Mouse (Mus musculus) hindlimb bud, embryonic 11.5 days (tissue): ENCODE data around the gene Gp9.

Experiments used
- DNase-seq: peaks from one replicate; pipeline ENCODE4 v3.0.0-alpha.2; 2012; ENCODE audit warnings: low read depth, low spot score; ENCODE audit errors: extremely low spot score

Gp9 gene

DNA sequence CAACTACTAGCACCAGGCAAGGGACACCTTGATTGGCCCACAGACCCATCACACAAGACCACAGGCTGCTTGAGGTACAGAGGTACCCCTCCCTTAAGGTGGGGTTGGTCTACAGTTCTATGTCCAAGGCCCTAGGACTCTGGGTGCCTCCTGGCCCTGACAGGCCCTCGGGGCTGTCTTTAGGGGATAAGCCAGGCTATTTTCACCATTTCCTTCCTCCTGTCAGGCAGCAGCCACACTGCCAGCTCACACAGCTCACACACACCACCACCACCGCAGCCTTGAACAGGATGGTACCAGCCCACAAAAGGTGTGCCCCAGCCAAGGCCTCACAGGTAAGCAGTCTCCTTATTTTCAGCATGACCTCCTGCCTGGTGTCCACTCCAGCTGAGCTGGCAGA is at the start of gene Gp9:
TSS of gene Gp9 (plus strand) at position 231 of the 400 bp plus-strand sequence.
- DNase-seq: no peak

GRCm38 (mm10) chr6:87728102-87728501 is 49.8 kb upstream of the Gp9 start:
- DNase-seq: no peak

GRCm38 (mm10) chr6:87730141-87730540 is 47.7 kb upstream of the Gp9 start:
- DNase-seq: no peak

DNA sequence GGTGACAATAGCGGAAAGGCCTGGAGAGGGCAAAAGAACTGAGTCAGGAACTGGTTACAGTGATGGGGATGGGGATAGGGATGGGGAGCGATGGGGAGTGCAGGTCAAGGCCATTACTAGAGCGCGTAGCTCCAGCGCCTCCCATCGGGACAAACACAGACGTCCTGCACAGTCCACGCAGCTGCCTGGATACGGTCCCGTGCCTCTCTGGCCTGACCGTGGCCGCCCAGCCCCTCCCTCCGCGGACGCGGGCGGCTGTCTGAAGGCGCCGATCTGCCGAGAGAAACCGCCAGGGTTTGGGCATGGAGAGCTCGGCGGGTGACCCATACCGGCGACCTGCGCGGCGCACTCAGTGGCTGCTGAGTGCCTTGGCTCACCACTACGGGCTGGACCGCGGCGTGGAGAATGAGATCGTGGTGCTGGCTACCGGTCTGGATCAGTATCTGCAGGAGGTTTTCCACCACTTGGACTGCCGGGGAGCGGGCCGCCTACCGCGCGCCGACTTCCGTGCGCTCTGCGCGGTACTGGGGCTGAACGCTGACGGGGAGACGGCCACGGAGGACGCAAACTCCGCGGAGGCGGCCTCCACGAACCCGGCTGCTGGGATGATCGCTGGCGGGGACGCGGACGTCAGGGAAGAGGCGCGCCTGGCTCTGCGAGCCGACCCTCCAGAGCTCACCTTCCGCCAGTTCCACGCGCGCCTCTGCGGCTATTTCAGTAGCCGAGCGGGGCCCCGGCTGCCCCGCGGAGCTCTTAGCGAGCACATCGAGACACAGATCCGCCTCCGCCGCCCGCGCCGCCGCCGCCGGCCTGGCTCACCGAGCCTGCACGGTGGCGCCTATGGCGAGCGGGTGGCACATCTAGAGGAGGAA is 47.0 kb upstream of the Gp9 start, which contains the start of gene Efcc1:
TSS of gene Efcc1 (plus strand) at position 279 of the 872 bp plus-strand sequence.
- DNase-seq: no peak

DNA sequence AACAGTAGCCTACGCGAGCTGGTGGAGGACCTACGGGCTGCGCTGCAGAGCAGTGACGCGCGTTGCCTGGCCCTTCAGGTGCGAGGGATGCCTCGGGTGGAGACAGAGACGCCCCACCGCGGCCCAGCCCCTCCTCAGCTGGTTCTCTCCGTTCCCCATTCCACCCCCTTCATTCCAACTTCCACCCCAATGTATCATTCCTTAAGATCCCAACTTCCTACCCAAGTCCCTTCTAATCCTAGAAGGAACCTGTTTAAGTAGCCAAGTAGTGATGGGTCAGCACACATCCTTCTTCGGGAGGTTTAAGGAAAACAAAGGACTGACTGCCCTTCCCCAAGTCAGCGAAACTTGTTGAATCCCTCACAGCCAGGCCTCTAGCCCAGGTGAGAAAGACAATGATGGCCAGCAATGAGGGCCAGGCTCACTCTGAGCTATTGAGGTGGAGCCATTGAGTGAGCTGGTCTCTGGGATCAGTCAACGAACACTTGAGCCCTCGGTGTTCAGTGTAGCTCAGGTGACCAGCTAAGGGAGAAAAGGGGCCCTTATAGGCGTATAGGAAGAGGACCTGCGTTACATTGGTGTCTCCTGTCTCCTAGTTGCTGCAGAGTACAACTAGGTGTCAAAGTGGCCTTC is 46.3 kb upstream of the Gp9 start:
- no peak for DNase-seq

DNA sequence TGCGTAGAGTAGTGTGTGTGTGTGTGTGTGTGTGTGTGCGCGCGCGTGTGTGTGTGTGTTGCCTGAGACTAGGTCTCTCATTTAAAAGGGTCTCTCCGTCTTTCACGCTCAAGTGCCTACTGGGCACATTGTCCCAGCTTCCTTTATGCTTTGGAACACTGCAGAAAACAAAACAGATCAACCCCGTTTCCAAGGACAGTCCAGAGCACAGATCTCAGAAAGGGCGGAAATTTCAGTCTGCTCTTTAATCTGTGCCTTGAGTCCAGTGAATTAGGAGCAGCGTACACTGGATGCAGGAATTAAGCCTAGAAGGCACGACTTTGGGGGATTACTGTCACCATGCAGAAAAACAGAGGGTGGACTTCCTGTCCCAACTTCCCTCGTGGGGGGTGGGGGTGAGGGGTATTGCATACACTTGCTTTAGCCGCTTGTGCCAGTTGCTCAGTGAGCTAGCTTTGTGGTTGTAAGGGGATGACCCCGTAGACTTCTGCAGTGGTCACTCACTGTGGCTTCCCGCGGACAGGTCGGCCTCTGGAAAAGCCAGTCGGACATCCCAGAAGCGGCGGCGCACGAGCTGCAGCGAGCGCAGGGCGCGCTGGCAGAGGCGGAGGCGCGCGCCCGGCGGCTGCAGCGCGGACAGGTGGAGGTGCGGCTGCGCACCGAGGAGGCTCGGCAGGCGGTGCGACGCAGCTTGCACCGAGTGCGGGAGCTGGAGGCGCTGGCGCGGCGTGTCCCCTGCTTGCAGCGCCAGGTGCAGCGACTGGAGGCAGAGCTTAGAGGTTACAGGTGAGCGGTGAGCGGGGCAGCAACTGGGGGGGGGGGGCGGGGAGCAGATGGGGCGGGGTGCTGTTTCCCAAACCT is 45.5 kb upstream of the Gp9 start:
- no peak for DNase-seq

GRCm38 (mm10) chr6:87733131-87733930 is 44.5 kb upstream of the Gp9 start:
- DNase-seq: no peak

DNA sequence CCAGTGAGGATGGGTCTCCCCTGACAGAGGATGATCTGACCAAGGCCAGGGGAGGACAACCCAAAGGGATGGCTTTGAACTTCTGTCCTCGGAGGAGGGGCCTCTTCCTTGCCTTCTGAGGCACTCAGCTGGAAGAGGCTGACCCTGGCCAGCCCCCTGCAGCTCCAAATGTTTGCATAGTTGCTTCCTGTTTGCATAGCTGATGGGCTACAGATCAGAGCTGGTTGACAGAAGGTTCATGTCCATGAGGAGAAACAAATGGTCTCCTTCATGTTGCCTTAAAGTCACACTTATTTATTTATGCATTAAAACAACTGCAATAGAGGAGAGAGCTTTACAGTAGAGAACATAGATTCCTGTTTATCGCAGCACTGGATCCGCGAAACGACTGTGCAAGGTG is 43.7 kb upstream of the Gp9 start:
- DNase-seq: no peak

DNA sequence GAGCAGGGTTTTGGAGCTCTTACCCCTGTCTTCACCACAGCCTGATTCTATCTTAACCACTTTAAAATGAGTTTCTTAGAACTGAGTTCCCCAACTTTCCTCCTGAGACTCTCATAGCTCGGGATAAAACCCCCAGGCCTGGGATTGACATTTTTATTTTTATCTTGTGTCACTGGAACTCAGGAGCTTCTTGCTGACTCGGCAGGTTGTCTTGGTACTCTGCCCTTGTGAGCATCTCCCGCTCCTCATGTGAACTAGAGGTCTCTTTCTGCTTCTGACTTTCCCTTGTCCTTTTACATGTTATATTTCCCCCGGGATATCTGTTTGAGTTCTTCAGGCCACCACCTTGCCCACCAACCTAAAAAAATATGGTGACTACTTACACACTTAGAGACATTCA is 40.9 kb upstream of the Gp9 start:
- DNase-seq: no peak

DNA sequence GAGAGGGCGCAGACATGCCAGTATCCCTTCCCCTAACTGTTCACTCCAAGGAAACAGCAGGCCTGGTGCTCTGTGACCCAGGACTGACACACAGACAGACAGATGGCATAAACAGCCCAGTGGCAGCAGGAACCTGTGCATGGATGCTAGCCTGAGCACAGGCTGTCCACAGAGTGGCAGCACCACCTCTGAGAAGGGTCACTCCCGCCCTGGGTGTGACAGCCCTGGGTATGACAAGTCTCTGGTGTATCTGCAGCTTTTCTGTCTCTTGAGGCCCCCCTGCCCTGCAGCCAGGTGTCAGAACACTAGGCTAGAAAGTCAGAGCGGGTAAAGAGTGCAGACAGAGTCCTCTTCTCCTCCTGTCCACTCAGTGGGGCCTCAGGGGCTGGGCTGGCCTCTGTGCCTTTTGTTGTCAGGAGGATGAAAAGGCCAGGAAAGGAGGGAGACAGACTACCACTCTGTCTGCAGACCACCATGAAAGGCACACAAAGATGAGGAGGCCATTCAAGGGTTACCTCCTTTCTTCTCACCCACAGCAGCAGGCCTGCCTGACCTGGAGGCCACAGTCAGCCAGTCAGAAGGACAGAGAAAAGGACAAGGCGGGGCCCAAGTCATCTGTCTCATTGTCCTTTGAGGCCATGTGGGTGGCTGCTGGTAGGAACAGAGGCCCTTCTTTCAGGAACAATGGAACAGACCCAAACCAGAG is 39.8 kb upstream of the Gp9 start:
- DNase-seq: no peak

DNA sequence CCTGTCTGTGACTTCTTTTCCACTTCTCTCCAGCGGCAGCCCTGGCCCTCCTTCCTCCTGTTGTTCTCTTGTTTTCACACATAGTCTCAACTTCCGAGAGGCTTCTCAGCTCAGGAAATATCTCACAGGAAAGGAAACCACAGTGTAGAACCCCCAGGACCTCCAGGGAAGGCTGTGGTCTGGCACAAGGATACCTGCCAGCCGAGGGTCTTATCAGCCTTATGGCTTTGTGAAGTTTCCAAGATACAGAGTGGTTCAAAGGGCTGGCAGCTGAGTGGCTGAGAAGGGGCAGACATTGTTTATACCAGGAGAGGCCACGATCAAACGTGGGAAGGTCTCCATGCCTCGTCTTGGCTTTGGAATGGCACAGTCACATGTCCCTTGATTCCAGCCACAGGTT is 38.0 kb upstream of the Gp9 start:
- no peak for DNase-seq

DNA sequence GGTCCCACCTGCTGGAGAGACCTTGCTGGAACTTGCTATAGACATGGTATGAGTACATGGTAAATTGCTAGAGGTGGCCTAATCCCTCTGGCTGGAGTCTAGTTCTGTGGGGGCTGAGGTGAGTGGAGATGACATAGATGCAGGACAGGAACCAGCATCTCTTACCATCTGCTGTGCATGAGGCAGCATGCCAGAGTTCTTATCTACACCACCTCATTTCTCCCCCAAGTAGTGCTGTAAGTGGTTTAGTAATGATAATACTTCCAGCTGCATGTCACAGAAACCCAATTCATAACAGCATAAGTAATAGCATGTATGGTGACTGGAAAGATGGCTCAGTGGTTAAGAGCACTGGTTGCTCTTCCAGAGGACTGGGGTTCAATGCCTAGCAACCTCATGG is 37.4 kb upstream of the Gp9 start:
- no peak for DNase-seq

DNA sequence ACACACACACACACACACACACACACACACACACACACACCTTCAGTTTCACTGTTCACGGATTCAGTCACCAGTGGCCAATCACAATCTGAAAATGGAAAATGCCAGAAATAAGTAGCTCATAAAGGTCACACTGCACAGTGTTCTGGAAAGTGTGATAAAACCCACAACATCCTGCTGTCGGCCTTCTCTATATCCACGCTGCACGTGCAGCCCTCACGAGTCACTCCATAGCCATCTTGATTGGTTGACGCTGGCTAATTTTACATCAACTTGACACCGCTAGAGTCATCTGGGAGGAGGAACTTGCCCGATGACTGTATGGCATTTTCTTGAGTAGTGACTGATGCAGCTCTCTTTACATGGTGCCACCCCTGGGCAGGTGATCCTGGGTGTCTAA is 35.9 kb upstream of the Gp9 start:
- DNase-seq: no peak

DNA sequence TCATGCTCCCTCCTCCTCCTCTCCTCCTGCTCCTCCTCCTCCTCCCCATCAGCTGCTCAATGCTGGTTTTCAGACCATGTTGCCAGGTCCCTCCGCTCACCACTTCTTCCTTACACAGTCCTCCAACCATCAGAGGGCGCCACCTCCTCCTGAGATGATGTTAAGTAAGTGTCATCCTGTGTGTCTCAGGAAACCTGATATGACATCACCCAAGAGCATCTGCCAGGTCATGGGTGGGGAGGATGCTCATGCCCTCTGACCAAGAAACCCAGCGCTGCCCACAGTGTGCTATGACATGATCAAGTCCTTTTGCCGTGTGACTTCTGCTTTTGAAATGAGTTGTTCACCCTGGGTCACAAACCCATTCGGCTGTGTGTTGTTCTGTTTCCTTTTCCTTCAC is 35.1 kb upstream of the Gp9 start:
- DNase-seq: no peak

DNA sequence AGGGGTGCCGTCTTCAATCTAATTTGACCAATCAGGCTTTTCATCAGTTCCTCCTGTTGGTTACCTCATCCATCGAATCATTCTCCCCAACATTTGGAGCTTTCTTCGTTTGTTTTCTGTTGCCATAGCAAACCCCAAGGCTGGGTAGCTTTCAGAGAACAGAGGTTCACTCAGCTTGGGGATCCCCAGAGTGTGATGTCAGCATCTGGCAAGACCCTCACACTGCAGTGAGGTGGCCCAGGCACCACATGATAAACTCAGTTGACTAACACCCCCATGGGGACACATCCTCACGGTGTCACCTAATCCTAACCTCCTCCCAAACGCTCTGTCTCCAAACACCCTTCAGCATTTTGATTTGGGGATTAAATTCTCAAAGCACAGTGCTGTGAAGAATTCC is 34.6 kb upstream of the Gp9 start:
- DNase-seq: no peak

DNA sequence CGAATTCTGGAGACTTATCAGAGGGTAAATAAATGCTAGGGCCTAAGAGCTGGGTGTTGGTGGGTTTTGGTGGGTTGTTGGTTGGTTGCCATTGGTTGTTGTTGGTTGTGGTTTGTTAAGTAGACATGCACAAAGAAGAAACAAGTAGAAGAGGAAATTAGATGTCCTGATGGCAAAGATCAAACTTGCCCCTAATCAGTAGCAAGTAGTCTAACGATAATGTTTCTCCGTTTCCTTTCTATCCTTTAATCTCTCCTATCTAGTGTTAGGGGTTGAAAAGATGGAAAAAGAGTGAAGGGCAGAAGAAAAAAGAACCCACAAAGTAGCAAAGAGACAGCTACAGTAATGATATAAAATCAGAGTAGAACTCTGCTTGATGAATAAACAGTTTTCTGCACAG is 33.2 kb upstream of the Gp9 start:
- no peak for DNase-seq

- DNase-seq: no peak
These were observed 32.6 kb upstream of the Gp9 start for GRCm38 (mm10) chr6:87745301-87745700.

- DNase-seq: no peak
These were observed 31.8 kb upstream of the Gp9 start for GRCm38 (mm10) chr6:87746059-87746458.

- no peak for DNase-seq
These were observed 31.0 kb upstream of the Gp9 start for GRCm38 (mm10) chr6:87746849-87747248.

- no peak for DNase-seq
These were observed 29.8 kb upstream of the Gp9 start for GRCm38 (mm10) chr6:87748078-87748477.
